Mouse (Mus musculus) liver, embryonic 14.5 days (tissue): ENCODE results near the gene Fscb.

Source experiments
- CTCF ChIP-seq: IDR thresholded peaks from 2 replicates; pipeline ENCODE4 v1.5.1; 2016; ENCODE audit warnings: antibody characterized with exemption, low read depth, control low read depth
- EP300 ChIP-seq: IDR thresholded peaks from 2 replicates; pipeline ENCODE4 v1.6.1; 2016; ENCODE audit warnings: antibody characterized with exemption, low read depth

DNA sequence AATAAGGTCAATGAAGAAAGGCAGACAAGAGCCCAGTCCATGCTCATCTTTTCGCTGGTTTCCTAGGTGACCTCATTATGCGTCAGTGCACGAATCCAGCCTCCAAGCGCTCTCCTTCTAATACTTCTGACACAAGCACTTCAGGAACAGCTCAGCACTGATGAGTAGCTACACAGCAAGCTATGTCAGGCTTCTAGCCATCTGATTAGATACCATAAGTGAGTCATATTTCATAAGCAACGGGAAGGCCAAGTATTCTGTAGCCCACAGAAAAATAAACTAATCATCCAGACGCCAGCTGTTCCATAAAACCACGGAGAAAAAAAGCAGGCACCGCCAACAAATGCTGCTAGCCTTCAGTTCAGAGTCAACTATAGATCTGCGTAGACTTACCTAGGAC, 24.6 kb downstream of the Fscb start:
- no peak for TF ChIP-seq CTCF
- no peak for TF ChIP-seq EP300
